Mouse (Mus musculus): ENCODE data around the gene Smg8. TPM values are rescaled to one million over a fixed set of nuclear protein-coding genes. Genes with fewer than 3 reads are reported as not detected.

Gene Smg8
- total RNA-seq, 2 experiments from 2014 or later = 16.3 to 16.5 TPM

DNA sequence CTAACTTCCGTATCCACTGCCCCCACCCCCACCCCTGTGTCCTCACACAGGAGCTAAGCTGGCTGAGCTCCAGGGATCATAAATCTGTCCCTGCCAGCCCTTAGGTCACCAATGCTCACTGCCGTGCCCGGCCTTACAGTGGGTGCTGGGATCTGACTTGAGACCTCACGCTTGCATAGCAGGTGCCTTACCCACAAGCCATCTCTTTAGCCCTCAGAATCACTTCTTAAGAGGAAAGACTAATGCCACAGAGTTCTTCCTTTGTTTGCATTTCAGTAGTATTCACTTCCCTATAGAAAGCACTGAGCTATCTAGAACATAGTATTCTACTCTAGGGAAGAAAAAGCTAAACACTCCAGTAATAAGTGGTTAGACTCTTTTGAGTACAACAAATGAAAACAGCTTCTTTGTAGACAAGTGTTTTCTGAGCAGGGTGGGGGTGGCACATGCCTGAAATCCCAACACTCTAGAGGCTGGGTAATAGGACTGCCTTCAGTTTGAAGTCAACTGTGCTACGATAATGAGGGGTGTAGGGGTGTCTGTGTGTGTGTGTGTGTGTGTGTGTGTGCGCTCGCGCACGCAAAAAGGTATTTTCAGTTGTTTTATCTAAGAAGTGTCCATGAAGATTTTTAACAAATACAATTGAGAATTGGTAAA, 47.1 kb downstream of the Smg8 start:
- no peak for DNase-seq (ENCODE audit: extremely low spot score in 1 of 2, low spot score in 2 of 2)
- intact Hi-C loops (cut with DNase I) = no loop called here
- no peak overlapping the region for H3K4me3 ChIP-seq
- no peak overlapping the region for H3K27ac ChIP-seq
- TF ChIP-seq CTCF (IDR thresholded peaks at IDR 0.05) = no peak

DNA sequence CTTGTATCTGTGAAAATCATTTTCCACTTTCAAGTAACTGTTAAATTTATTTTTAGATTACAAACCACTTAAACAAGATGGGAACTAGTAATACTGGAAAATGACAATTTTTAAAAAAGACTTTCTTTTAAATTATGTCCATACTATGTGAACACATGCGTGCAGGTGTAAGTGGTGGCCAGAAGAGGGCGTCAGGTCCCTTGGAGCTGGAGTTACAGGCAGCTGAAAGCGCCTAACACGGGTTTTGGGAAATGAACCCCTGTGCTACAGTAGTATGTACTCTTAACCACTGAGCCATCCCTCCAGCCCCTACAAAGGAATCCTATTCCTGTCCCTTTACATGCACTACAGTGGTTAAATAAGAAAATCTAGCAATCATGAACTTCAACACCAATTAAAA, 50.4 kb downstream of the Smg8 start:
- Histone ChIP-seq H3K4me3 (no peak overlapping the region), H3K27ac (no peak overlapping the region)
- DNase-seq (ENCODE audit: extremely low spot score in 1 of 2, low spot score in 2 of 2) = no peak
- intact Hi-C loops (cut with DNase I) = no loop called here
- peak; percentile 32 for TF ChIP-seq CTCF (IDR thresholded peaks at IDR 0.05)

DNA sequence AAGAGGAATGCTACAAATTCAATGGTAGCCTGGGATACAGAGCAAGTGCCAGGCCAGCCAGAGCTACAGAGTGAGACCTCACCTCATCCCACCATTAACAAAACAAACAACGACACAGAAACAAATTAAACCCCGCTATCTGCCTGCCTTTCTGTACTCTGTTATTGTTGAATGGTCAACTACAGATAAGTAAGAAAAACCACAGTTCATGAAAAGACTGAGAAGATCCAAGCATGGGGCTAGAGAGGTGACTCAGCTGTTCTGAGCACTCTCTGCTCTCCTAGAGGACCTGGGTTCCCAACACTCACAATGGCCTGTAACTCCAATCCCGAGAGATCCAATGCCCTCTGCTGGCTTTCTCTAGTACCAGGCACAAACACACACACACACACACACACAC, 58.4 kb downstream of the Smg8 start:
- DNase-seq (ENCODE audit: extremely low spot score in 1 of 2, low spot score in 2 of 2) = no peak
- Histone ChIP-seq H3K27ac (no peak overlapping the region), H3K4me3 (no peak overlapping the region)
- intact Hi-C loops (cut with DNase I) = no loop called here
- no peak for TF ChIP-seq CTCF (IDR thresholded peaks at IDR 0.05)

Small RNAs within 50 kb of the gene (microRNA-seq; reads per million reads assigned to microRNA genes)
- gene Mir301 = 56.6 to 281 reads per million in 2 experiments

Other genes starting within 250 kb of the Smg8 start
- 10 to 100 TPM; 42.8 to 45.5 TPM for gene Ypel2, start 93.1 kb downstream of the Smg8 start, total RNA-seq (2021)
- 10 to 100 TPM; 40.1 to 42.4 TPM for gene Gdpd1, start 12.7 kb downstream of the Smg8 start, total RNA-seq (2021)
- under 1 TPM; 0.18 to 0.37 TPM for gene Prr11, start 21.9 kb upstream of the Smg8 start, total RNA-seq (2021)
- 10 to 100 TPM in 1 of 2 experiments, 1 to 10 TPM in 1; 9.8 to 14.1 TPM for gene Ska2, start 22.5 kb upstream of the Smg8 start, total RNA-seq (2021)
- gene Trim37, start 40.3 kb upstream of the Smg8 start, total RNA-seq (2021) = 100 to 1,000 TPM; 231 TPM

All from left cerebral cortex, adult 2 months (tissue).